Mouse (Mus musculus) kidney, postnatal 36 days (tissue): Measurements from ENCODE around the gene Gng10.

Experiments used
- DNase-seq, 2 experiments: peaks; one replicate each; pipeline ENCODE4 v3.0.0; 2021 to 2022; ENCODE audit warnings: mixed read lengths in 2 of 2

Gene Gng10

DNA sequence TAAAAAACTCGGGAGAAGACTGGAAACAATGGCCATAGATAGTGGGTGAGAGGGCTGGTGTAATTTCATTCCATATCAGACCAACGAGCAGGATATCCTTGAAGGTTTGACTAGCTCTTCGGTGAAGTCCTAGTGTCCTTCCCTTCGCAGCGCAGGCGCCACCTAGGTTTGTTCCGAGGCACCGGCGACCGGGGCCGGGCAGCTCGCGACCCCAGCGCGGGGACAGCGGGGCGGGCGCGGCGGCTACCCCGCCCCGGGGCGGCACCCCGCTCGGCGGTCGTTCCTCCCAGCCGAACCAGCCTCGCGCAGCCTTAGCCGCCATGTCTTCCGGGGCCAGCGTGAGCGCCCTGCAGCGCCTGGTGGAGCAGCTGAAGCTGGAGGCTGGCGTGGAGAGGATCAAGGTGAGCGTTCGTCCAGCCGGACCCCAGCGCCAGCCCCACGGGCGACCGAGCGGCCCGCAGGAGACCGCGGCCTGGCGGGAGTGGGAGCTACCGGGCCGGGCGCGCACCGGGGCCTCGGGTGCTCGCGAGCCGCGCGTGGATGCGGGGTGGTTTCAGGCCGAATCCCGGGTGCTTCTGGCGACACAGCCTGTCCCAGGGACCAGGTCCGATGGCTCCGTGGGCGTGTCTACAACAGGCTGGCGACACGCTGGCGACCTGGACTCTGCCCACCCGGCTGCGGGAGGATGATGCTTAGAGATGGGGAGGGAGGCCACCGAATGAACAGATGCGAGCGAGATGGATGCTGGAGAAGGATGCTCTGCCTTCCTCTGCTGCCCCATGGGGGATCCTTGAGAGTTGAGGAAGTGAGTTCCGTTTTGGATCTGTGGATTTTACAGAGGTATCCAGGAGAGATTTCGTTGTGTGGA, at the start of gene Gng10:
Gene Gng10 (plus strand): TSS at position 171 of the 868 bp plus-strand sequence.
- peak; percentile 54 to 82 for DNase-seq

DNA sequence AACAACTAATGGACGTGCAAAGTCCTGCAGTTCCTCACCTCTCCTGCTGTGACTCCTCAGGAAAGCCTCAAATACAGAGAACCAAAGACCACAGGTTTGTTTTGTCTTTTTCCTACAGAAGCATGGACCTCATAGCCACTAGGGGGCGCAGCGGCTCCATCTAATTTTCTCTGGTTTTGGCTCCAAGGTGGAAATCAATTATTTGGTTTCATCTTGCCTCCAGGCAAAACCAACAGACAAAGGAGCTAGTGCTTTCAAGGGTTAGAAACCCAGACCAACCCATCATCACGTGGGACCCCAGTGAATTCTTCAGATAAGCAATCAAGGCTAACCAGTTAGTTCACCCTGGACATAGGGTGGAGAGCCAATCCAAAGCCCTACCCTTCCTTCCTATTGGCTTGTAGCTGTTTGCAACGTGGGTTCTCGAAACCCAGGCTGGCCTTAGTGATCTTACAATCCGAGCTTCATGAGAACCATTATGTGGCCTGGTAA, 49.7 kb upstream of the Gng10 start:
- peak; percentile 75 to 91 for DNase-seq

- peak; percentile 92 to 93 for DNase-seq
Observed at GRCm38 (mm10) chr4:58986540-58987190, 48.2 kb upstream of the Gng10 start, which contains the start of gene Ptgr1. Gene Ptgr1 (minus strand): TSS chr4:58987119.

DNA sequence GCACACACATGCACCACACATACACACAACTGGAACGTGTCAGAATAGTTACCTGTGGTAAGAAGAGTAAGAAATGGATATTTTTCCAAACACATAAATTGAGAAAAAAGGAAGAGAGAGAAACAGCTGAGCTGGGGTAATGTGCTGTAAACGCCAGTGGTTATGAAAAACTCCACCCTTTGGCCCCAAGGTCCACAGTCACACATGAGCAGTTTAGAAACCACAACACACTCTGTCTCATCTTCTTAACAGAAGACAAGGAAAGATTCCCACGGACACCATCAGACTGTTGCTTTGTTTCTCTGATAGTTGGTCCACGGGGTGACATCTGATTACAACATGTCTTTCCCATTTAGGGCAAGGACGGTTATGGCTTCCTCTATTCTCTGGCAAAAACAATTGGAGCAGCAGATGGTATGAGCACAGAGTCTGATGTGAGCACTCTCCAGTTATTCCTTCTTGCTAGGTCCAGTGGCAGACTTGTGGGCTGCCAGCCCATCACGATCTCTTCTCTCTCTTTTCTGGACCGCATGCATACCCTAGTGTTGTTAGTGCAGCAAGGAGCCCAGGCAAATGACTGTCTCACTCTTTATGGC, 45.5 kb upstream of the Gng10 start:
- DNase-seq: peak; percentile 66 to 70

- DNase-seq: no peak
Observed at GRCm38 (mm10) chr4:58990609-58991434, 44.1 kb upstream of the Gng10 start.

- DNase-seq: no peak
Observed at GRCm38 (mm10) chr4:58992195-58992594, 42.7 kb upstream of the Gng10 start.

DNA sequence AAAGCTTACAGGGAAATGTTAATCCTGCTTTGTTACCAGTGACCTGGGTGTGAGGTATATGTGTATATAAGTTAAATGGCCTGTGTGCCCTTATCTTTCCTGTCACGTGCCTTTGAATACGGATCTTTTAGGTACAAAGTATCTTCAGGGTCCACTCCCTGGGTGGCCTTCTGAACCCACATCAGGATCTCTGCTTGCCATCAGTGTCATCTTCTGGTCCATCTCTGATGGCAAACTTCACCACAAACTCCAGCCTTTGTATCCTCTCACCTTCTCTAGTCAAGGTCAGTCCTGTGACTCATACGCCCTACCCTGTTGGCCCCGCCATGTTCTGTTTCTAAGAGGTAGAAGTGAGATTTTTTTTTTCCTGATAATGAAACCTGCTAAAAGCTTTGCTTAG, 40.1 kb upstream of the Gng10 start, which contains the start of gene Dnajc25:
Gene Dnajc25 (plus strand): TSS at position 301 of the 400 bp plus-strand sequence.
- DNase-seq: no peak

- no peak for DNase-seq
Observed at GRCm38 (mm10) chr4:58995251-58995693, 39.6 kb upstream of the Gng10 start.

GRCm38 (mm10) chr4:58997081-58997480, 37.8 kb upstream of the Gng10 start:
- peak; percentile 59 to 75 for DNase-seq

DNA sequence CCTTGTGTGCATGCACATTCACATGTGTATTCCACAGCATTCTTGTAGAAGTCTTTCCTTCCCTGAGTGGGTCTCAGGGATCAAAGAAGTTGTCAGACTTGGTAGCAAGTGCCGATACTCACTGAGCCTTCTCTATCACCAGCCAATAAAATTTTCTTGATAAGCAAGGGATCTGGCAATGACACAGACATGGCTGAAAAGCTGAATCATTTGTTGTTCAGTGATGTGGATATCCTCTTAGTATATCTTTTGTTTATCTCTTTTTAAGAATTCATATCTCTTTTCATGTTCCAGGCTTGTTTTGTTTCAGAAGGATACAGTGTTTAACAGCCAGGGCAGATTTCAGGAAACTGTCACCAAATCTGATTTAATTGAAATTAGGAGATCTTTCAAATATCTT, 36.2 kb upstream of the Gng10 start:
- DNase-seq: no peak

DNA sequence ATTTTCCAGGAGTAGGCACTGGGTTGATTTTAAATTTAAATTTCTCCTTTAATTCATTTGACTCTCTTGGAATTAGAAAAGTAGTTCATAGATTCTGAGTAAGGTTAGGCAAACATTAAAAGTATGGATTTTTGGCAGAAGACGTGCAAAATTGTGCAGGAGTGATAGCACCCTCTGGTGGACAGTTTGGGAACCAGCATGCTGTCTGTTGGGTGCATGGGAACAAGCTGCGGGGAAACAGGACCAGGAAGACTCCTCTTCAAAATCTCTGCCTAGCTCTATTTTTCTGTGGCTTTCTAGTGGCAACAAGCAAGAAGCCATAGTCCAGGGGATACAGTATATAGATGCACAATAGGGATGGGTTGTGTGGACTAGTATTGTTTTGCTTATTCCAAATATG, 35.2 kb upstream of the Gng10 start:
- DNase-seq: peak; percentile 72 to 86

GRCm38 (mm10) chr4:59000614-59001013, 34.3 kb upstream of the Gng10 start:
- DNase-seq: peak; percentile 45 to 73

DNA sequence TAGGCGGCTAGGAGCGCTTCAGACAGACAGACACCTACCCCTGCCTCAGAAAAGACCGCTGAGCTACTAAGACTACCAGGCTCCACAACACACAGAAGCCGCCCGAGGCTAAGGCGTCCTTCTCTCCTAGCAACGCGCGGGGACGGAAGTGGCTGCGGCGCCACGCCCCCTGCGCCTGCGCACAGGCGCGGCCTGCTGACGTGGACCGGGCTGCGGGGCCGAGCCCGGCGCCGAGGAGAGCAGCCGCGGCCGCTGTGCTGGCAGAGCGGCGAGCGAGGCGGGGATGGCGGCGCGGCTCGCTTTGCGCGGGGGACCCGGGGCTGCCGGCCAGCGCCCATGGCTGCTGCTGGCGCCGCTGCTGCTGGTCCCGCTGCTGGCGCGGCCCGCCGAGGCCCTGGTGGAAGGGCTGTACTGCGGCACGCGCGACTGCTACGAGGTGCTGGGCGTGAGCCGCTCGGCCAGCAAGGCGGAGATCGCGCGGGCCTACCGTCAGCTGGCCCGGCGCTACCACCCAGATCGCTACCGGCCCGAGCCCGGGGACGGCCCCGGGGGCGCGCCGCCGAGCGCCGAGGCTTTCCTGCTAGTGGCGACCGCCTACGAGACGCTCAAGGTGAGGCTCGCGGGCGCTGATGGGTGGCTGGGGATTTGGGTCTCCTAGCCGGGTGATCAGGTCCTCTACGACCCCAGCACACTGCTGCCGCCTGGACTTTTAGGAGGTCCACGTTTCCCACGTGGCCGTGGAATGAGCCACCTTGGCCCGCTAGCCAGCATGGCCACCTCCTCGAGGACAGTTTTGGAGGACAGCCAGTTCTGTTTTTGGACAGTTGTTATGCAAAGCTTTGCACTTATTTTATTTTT, 31.7 kb upstream of the Gng10 start, which contains the start of gene Gm20503:
Gene Gm20503 (plus strand): TSS at position 263 of the 858 bp plus-strand sequence.
- DNase-seq: peak; percentile 93 to 96

- peak; percentile 30 to 55 for DNase-seq
Observed at GRCm38 (mm10) chr4:59003806-59004200, 31.1 kb upstream of the Gng10 start.

DNA sequence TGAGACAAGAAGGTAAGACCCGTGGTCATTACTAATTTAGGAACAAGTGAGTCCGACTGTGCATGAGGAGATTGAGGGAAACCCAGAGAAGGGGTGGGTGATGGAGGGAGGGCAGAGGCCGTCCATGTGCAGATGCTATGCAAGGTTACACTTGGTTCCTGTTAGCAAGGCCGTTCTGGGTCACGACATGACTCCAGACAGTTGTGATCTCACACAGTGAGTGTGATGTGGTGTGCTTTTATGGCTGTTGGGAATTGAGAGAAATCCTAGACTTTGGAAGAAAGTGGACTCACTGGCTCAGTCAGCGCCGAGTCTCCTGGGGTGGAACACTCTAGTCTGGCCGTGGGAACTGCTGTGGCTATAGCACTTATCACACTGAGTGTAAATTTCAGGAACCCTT, 28.7 kb upstream of the Gng10 start:
- no peak for DNase-seq

DNA sequence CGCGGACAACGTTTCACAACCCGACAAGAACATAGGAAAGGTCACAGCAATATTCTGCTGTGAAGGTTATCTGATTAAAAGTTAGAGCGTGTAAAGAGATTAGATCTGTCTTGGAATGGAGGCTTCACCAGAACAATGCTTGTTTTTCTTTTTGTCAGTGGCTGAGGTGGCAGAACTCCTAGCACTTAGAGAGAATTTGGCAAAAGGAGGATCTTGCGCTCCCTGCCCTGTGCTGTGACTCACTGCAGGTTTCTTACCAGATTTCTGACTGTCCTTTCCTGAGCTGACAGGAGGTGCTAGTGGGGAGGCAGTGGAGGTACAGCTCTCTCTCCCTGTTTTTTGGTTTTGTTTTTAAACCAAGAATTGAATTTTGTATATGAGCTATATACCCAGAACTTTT, 27.9 kb upstream of the Gng10 start:
- DNase-seq: no peak

GRCm38 (mm10) chr4:59007974-59008373, 26.9 kb upstream of the Gng10 start:
- no peak for DNase-seq

- no peak for DNase-seq
Observed at GRCm38 (mm10) chr4:59009186-59009585, 25.7 kb upstream of the Gng10 start.

- DNase-seq: no peak
Observed at GRCm38 (mm10) chr4:59009696-59010095, 25.2 kb upstream of the Gng10 start.

- no peak for DNase-seq
Observed at GRCm38 (mm10) chr4:59011446-59011845, 23.4 kb upstream of the Gng10 start.

DNA sequence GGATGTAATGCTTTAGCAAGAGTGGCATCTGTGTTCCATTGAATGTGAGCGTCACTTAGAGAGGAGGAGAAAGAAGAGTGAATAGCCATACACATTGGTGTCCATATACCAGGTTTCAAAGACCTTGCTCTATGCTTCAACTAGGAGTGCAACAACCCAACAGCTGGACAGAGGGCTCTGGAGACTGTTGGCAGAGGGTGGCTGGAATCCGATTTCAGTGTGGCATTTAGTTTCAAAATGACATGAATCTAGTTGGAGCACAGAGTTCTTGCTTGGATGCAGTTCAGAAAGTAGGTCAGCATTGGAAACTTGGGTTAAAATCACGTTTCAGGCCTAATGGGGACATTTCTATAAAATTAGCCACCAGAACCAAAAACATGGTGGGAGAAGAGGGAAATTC, 19.7 kb upstream of the Gng10 start:
- DNase-seq: no peak
